Comparison of ENCODE assay signal across 29 mouse cellular contexts in the genomic region with DNA sequence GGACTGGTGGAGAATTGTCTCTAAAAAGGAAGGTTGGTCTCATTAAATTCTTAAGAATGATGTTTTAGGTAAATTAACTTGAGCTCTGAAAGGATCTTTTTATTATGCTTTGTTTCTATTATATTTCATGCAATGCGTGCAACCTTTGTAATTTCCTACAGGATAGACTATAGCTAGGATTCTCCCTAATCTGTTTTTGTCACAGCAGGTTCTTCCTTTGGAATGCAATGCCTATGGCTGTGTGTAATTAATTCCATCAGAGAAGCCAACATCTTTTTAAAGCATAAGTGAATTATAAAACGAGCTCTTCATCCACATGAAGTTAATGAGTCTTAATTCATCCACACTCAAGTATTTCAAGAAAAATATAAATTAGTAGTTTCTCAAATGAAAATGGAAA.
"Had no signal": no experiment of that assay in that cellular context is flagged by ENCODE, and none has a peak within 500 bp of the region (broad histone marks: within the 10 kb centered on the region; RNA-seq: fewer than 3 reads in every experiment).

No protein-coding gene starts in this region.

- ATAC-seq: liver, embryonic 12.5 days; liver, postnatal 0 days; lung, postnatal 0 days had no signal

- H3K4me3 ChIP-seq: limb, embryonic 10.5 days; limb, embryonic 12.5 days; limb, embryonic 13.5 days; limb, embryonic 15.5 days; liver, embryonic 12.5 days; liver, embryonic 13.5 days; liver, embryonic 15.5 days; lung, embryonic 15.5 days; megakaryocyte, embryonic 14.5 days; midbrain, embryonic 10.5 days; midbrain, embryonic 12.5 days; midbrain, embryonic 13.5 days; midbrain, embryonic 15.5 days; myocyte; neural tube, embryonic 12.5 days had no signal

- H3K27ac ChIP-seq: limb, embryonic 10.5 days; limb, embryonic 12.5 days; limb, embryonic 13.5 days; limb, embryonic 15.5 days; liver, embryonic 12.5 days; liver, embryonic 13.5 days; liver, embryonic 14.5 days; liver, embryonic 15.5 days; lung, embryonic 15.5 days; macrophage; midbrain, embryonic 10.5 days; midbrain, embryonic 12.5 days; midbrain, embryonic 13.5 days; midbrain, embryonic 15.5 days; neural tube, embryonic 12.5 days had no signal

- DNase-seq: liver; liver, embryonic 13.5 days; liver, postnatal 0 days; lung, adult 18-20 months; lung, adult 2 months; lung, embryonic 14.5 days; lung, postnatal 10 days; lung, postnatal 14 days; lung, postnatal 36 days; lung, postnatal 4 days had no signal

- H3K4me2 ChIP-seq: limb, embryonic 13.5 days; limb, embryonic 15.5 days; liver, embryonic 11.5 days; liver, embryonic 12.5 days; liver, embryonic 13.5 days; liver, embryonic 15.5 days; lung, embryonic 14.5 days; lung, embryonic 15.5 days; midbrain, embryonic 11.5 days; midbrain, embryonic 12.5 days; midbrain, embryonic 13.5 days; midbrain, embryonic 15.5 days; neural tube, embryonic 12.5 days had no signal

- H3K9ac ChIP-seq: limb, embryonic 12.5 days; limb, embryonic 13.5 days; limb, embryonic 15.5 days; liver, embryonic 12.5 days; liver, embryonic 13.5 days; liver, embryonic 14.5 days; liver, embryonic 15.5 days; liver, postnatal 0 days; lung, embryonic 14.5 days; lung, embryonic 15.5 days; midbrain, embryonic 12.5 days; midbrain, embryonic 13.5 days; midbrain, embryonic 15.5 days; neural tube, embryonic 12.5 days had no signal

- H3K9me3 ChIP-seq: limb, embryonic 10.5 days; limb, embryonic 12.5 days; limb, embryonic 13.5 days; limb, embryonic 15.5 days; liver, embryonic 12.5 days; liver, embryonic 13.5 days; liver, embryonic 15.5 days; lung, embryonic 15.5 days; megakaryocyte, embryonic 14.5 days; midbrain, embryonic 10.5 days; midbrain, embryonic 12.5 days; midbrain, embryonic 13.5 days; midbrain, embryonic 15.5 days; neural tube, embryonic 12.5 days had no signal

- H3K36me3 ChIP-seq: limb, embryonic 10.5 days; limb, embryonic 12.5 days; limb, embryonic 13.5 days; limb, embryonic 15.5 days; liver, embryonic 12.5 days; liver, embryonic 13.5 days; liver, embryonic 15.5 days; lung, embryonic 15.5 days; midbrain, embryonic 10.5 days; midbrain, embryonic 12.5 days; midbrain, embryonic 13.5 days; midbrain, embryonic 15.5 days; neural tube, embryonic 12.5 days had no signal

- H3K4me1 ChIP-seq: limb, embryonic 13.5 days; limb, embryonic 15.5 days; liver, embryonic 12.5 days; liver, embryonic 13.5 days; liver, embryonic 15.5 days; lung, embryonic 15.5 days; megakaryocyte, embryonic 14.5 days had no signal

- H3K27me3 ChIP-seq: limb, embryonic 13.5 days; limb, embryonic 15.5 days; liver, embryonic 12.5 days; liver, embryonic 13.5 days; liver, embryonic 15.5 days; lung, embryonic 15.5 days; megakaryocyte, embryonic 14.5 days; midbrain, embryonic 12.5 days; midbrain, embryonic 13.5 days; midbrain, embryonic 15.5 days; neural tube, embryonic 12.5 days had no signal
